Mouse (Mus musculus): ENCODE measurements around the gene Thtpa. TPM values are rescaled to one million over a fixed set of nuclear protein-coding genes. Genes with fewer than 3 reads are reported as not detected.

The Thtpa gene
- polyA plus RNA-seq, 1 experiment from 2014 or later = 44.4 TPM

GRCm38 (mm10) chr14:55083481-55083880 lies 11.1 kb upstream of the Thtpa start:
- Histone ChIP-seq H3K27me3 (replicated peaks; ENCODE audit: control insufficient read depth, insufficient read depth, low read length) (no peaks in the 10 kb centered on the region), H3K36me3 (ENCODE audit: control insufficient read depth, insufficient read depth, low read length) (peaks cover 29% of the 10 kb centered on the region; the same call in 1 of the 2 replicates), H3K27ac (ENCODE audit: low read depth, low read length) (no peak overlapping the region), H3K9ac (ENCODE audit: low read length) (no peak overlapping the region), H3K4me3 (ENCODE audit: low read depth, low read length) (no peak overlapping the region), H3K4me1 (ENCODE audit: control insufficient read depth, insufficient read depth, low read length) (peaks cover 38% of the 10 kb centered on the region), H3K9me3 (replicated peaks; ENCODE audit: control insufficient read depth, low read length) (no peaks in the 10 kb centered on the region), H3K4me2 (ENCODE audit: low read length) (no peak overlapping the region)
- no peak for ATAC-seq
- WGBS = 71% methylated on average over 6 of the region's 6 CpGs
- no peak for DNase-seq (ENCODE audit: low spot score)

GRCm38 (mm10) chr14:55085324-55086008 lies 9.1 kb upstream of the Thtpa start:
- Histone ChIP-seq H3K4me2 (ENCODE audit: low read length) (peak overlapping the region; percentile 16; the same call in 1 of the 2 replicates), H3K9me3 (replicated peaks; ENCODE audit: control insufficient read depth, low read length) (no peaks in the 10 kb centered on the region), H3K27me3 (replicated peaks; ENCODE audit: control insufficient read depth, insufficient read depth, low read length) (no peaks in the 10 kb centered on the region), H3K36me3 (ENCODE audit: control insufficient read depth, insufficient read depth, low read length) (peaks cover 26% of the 10 kb centered on the region; the same call in 1 of the 2 replicates), H3K4me1 (ENCODE audit: control insufficient read depth, insufficient read depth, low read length) (peaks cover 39% of the 10 kb centered on the region), H3K4me3 (ENCODE audit: low read depth, low read length) (no peak overlapping the region), H3K27ac (ENCODE audit: low read depth, low read length) (no peak overlapping the region; the same call in 1 of the 2 replicates), H3K9ac (ENCODE audit: low read length) (no peak overlapping the region; the same call in 1 of the 2 replicates)
- ATAC-seq = peak; percentile 30
- DNase-seq (ENCODE audit: low spot score) = peak; percentile 71
- WGBS = 23% methylated on average over 9 of the region's 9 CpGs

GRCm38 (mm10) chr14:55086009-55086514 lies 8.5 kb upstream of the Thtpa start:
- no peaks in the 10 kb centered on the region for H3K9me3 ChIP-seq (replicated peaks; ENCODE audit: control insufficient read depth, low read length)
- no peaks in the 10 kb centered on the region for H3K27me3 ChIP-seq (replicated peaks; ENCODE audit: control insufficient read depth, insufficient read depth, low read length)
- no peak overlapping the region for H3K9ac ChIP-seq (ENCODE audit: low read length)
- H3K27ac ChIP-seq (ENCODE audit: low read depth, low read length) = no peak overlapping the region
- no peak overlapping the region for H3K4me3 ChIP-seq (ENCODE audit: low read depth, low read length)
- H3K4me1 ChIP-seq (ENCODE audit: control insufficient read depth, insufficient read depth, low read length) = peaks cover 45% of the 10 kb centered on the region
- DNase-seq (ENCODE audit: low spot score) = no peak
- no peak overlapping the region for H3K4me2 ChIP-seq (ENCODE audit: low read length)
- WGBS = 88% methylated on average over 6 of the region's 6 CpGs
- ATAC-seq = no peak
- peaks cover 26% of the 10 kb centered on the region; the same call in 1 of the 2 replicates for H3K36me3 ChIP-seq (ENCODE audit: control insufficient read depth, insufficient read depth, low read length)

GRCm38 (mm10) chr14:55089199-55089947 lies 5.2 kb upstream of the Thtpa start:
- 53% methylated on average over 13 of the region's 13 CpGs for WGBS
- no peak for ATAC-seq
- H3K36me3 ChIP-seq (ENCODE audit: control insufficient read depth, insufficient read depth, low read length) = 0 out of 2 replicates have a peak, but pooled peaks cover 10% of the 10 kb centered on the region
- DNase-seq (ENCODE audit: low spot score) = peak; percentile 75
- H3K4me1 ChIP-seq (ENCODE audit: control insufficient read depth, insufficient read depth, low read length) = peaks cover 40% of the 10 kb centered on the region
- H3K9ac ChIP-seq (ENCODE audit: low read length) = peak overlapping the region; percentile 98
- peak overlapping the region; percentile 58 for H3K27ac ChIP-seq (ENCODE audit: low read depth, low read length)
- H3K27me3 ChIP-seq (replicated peaks; ENCODE audit: control insufficient read depth, insufficient read depth, low read length) = no peaks in the 10 kb centered on the region
- no peaks in the 10 kb centered on the region for H3K9me3 ChIP-seq (replicated peaks; ENCODE audit: control insufficient read depth, low read length)
- H3K4me3 ChIP-seq (ENCODE audit: low read depth, low read length) = peak overlapping the region; percentile 73; the same call in 1 of the 2 replicates
- peak overlapping the region; percentile 70 for H3K4me2 ChIP-seq (ENCODE audit: low read length)

GRCm38 (mm10) chr14:55091209-55091865 lies 3.2 kb upstream of the Thtpa start:
- Histone ChIP-seq H3K27ac (ENCODE audit: low read depth, low read length) (peak overlapping the region; percentile 89), H3K4me2 (ENCODE audit: low read length) (peak overlapping the region; percentile 70), H3K36me3 (ENCODE audit: control insufficient read depth, insufficient read depth, low read length) (0 out of 2 replicates have a peak, but pooled peaks cover 3% of the 10 kb centered on the region), H3K4me3 (ENCODE audit: low read depth, low read length) (peak overlapping the region; percentile 73), H3K9ac (ENCODE audit: low read length) (peak overlapping the region; percentile 98), H3K27me3 (replicated peaks; ENCODE audit: control insufficient read depth, insufficient read depth, low read length) (no peaks in the 10 kb centered on the region), H3K4me1 (ENCODE audit: control insufficient read depth, insufficient read depth, low read length) (peaks cover 37% of the 10 kb centered on the region), H3K9me3 (replicated peaks; ENCODE audit: control insufficient read depth, low read length) (no peaks in the 10 kb centered on the region)
- DNase-seq (ENCODE audit: low spot score) (no peak), ATAC-seq (peak; percentile 11)
- WGBS = 1% methylated on average over 34 of the region's 34 CpGs

- peak within 1 kb of the TSS; percentile 98 for H3K9ac ChIP-seq (ENCODE audit: low read length)
- under 1% methylated on average over 33 of the region's 34 CpGs for WGBS
- peak within 1 kb of the TSS; percentile 73 for H3K4me3 ChIP-seq (ENCODE audit: low read depth, low read length)
- peaks cover 39% of the 10 kb centered on the region for H3K4me1 ChIP-seq (ENCODE audit: control insufficient read depth, insufficient read depth, low read length)
- no peaks in the 10 kb centered on the region for H3K36me3 ChIP-seq (ENCODE audit: control insufficient read depth, insufficient read depth, low read length)
- no peaks in the 10 kb centered on the region for H3K27me3 ChIP-seq (replicated peaks; ENCODE audit: control insufficient read depth, insufficient read depth, low read length)
- peak within 1 kb of the TSS; percentile 70 for H3K4me2 ChIP-seq (ENCODE audit: low read length)
- DNase-seq (ENCODE audit: low spot score) = peak; percentile 98
- H3K9me3 ChIP-seq (replicated peaks; ENCODE audit: control insufficient read depth, low read length) = no peaks in the 10 kb centered on the region
- ATAC-seq = peak; percentile 93
- H3K27ac ChIP-seq (ENCODE audit: low read depth, low read length) = peak within 1 kb of the TSS; percentile 89
Observed at GRCm38 (mm10) chr14:55092011-55092577, 2.5 kb upstream of the Thtpa start, which contains the start of gene Zfhx2. TSS of gene Zfhx2 (minus strand) at chr14:55092324.

GRCm38 (mm10) chr14:55093927-55094326 lies 657 bp upstream of the Thtpa start:
- H3K9me3 ChIP-seq (replicated peaks; ENCODE audit: control insufficient read depth, low read length) = no peaks in the 10 kb centered on the region
- H3K9ac ChIP-seq (ENCODE audit: low read length) = no peak overlapping the region
- 43% methylated on average over 6 of the region's 6 CpGs for WGBS
- peaks cover 14% of the 10 kb centered on the region; the same call in 1 of the 2 replicates for H3K36me3 ChIP-seq (ENCODE audit: control insufficient read depth, insufficient read depth, low read length)
- H3K27me3 ChIP-seq (replicated peaks; ENCODE audit: control insufficient read depth, insufficient read depth, low read length) = no peaks in the 10 kb centered on the region
- DNase-seq (ENCODE audit: low spot score) = no peak
- no peak for ATAC-seq
- H3K4me3 ChIP-seq (ENCODE audit: low read depth, low read length) = no peak overlapping the region
- H3K4me1 ChIP-seq (ENCODE audit: control insufficient read depth, insufficient read depth, low read length) = peaks cover 33% of the 10 kb centered on the region
- H3K4me2 ChIP-seq (ENCODE audit: low read length) = no peak overlapping the region
- H3K27ac ChIP-seq (ENCODE audit: low read depth, low read length) = no peak overlapping the region

GRCm38 (mm10) chr14:55095263-55095662 lies 679 bp downstream of the Thtpa start:
- Histone ChIP-seq H3K27ac (ENCODE audit: low read depth, low read length) (peak overlapping the region; percentile 88), H3K9me3 (replicated peaks; ENCODE audit: control insufficient read depth, low read length) (no peaks in the 10 kb centered on the region), H3K4me2 (ENCODE audit: low read length) (peak overlapping the region; percentile 77), H3K27me3 (replicated peaks; ENCODE audit: control insufficient read depth, insufficient read depth, low read length) (no peaks in the 10 kb centered on the region), H3K36me3 (ENCODE audit: control insufficient read depth, insufficient read depth, low read length) (peaks cover 14% of the 10 kb centered on the region), H3K4me3 (ENCODE audit: low read depth, low read length) (peak overlapping the region; percentile 54), H3K9ac (ENCODE audit: low read length) (peak overlapping the region; percentile 81), H3K4me1 (ENCODE audit: control insufficient read depth, insufficient read depth, low read length) (peaks cover 21% of the 10 kb centered on the region)
- WGBS = 65% methylated on average over 9 of the region's 9 CpGs
- ATAC-seq = no peak
- DNase-seq (ENCODE audit: low spot score) = no peak
